Mouse (Mus musculus): ENCODE data around the gene Pif1. TPM values are rescaled to one million over a fixed set of nuclear protein-coding genes. Genes with fewer than 3 reads are reported as not detected.

Gene Pif1
- under 1 TPM; 0.30 to 0.61 TPM for total RNA-seq (2021)

- intact Hi-C loops (cut with DNase I): no loop called here
- peak; percentile 76 to 79 for DNase-seq
These were observed at the start of gene Pif1 for GRCm38 (mm10) chr9:65586406-65587269. Pif1 (plus strand) TSS chr9:65587160.

GRCm38 (mm10) chr9:65537901-65538630, 48.9 kb upstream of the Pif1 start:
- intact Hi-C loops (cut with DNase I): no loop called here
- DNase-seq: peak in 1 of 2 experiments; percentile 40

DNA sequence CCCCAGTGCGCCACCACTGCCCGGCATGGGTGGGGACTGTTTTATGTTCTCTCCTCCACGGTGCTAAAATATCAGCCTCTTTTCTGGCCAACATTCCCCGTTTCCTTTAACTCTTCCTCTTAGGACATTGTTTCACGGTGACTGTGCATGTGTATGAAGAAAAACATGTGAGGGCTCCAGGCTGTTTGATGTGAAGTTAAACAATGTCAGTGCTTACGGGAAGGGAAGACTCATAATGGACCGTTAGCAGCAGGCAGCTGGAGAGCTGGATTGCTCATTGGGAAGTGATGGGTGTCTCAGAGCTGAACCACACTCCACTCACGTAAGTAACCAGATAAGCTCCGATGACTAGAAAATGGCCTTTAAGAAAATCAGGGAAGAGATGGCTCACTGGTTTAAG, 47.3 kb upstream of the Pif1 start:
- no peak for DNase-seq
- intact Hi-C loops (cut with DNase I): no loop called here

- intact Hi-C loops (cut with DNase I): no loop called here
These were observed 45.6 kb upstream of the Pif1 start for GRCm38 (mm10) chr9:65541126-65542068.

DNA sequence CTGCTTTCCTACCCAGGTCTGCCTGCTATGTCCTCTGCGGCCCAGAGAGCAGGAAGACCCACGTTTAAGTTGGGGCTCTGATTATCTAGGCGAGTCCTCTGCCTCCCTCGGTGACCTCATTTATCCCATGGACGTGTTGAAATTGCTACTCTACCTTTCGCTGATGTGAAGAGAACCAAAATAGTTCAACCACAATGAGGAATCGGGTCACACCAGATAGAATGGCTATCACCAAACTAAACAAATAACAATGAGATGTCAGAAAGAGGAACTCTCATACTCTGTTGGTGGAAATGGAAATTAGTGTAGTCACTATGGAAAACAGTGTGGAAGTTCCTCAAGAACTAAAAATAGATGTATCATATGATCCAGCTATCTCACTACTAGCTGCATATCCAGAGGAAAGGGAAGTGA, 44.8 kb upstream of the Pif1 start:
- intact Hi-C loops (cut with DNase I): no loop called here
- DNase-seq: no peak

More at GRCm38 (mm10) chr9:65541126-65542068, 45.6 kb upstream of the Pif1 start:
- DNase-seq: peak; percentile 59 to 63

- intact Hi-C loops (cut with DNase I): no loop called here
- DNase-seq: peak in 1 of 2 experiments; percentile 25
These were observed 41.1 kb upstream of the Pif1 start for GRCm38 (mm10) chr9:65545635-65546412.

DNA sequence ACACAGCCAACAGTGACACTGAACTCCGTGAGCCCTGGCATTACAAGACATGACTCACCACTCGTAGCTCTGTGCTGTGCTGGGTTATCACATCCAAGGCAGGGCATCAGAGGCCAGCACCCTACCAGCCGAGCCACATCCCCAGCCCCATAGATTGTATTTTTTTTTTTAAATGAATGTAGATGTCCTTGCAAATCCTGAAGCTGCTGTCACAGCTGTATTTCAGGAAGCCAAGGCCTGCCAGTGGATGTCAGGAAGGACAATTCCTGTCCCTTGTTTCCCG, 40.6 kb upstream of the Pif1 start:
- intact Hi-C loops (cut with DNase I): no loop called here
- no peak for DNase-seq

- DNase-seq: no peak
- intact Hi-C loops (cut with DNase I): no loop called here
These were observed 39.8 kb upstream of the Pif1 start for GRCm38 (mm10) chr9:65547111-65547510.

DNA sequence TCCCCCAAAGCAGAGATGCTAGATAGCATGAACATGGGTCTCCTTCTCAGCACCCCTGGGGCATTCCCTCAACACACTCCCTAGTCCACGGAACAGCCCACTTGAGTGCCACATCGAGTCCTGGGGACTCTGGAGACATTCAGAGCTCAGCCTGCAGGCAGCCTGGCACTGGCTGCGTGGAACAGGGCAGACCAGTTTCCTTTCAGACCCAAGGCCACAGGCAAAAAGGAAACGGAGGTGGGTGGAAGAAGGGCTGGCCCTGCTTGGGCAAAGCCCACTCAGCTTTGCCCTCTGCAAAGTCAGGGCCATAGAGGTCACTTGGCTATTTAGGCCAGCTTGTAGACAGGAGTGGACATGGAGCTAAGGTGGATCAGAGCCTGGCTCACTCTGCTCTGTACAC, 39.1 kb upstream of the Pif1 start:
- no peak for DNase-seq
- intact Hi-C loops (cut with DNase I): no loop called here

- intact Hi-C loops (cut with DNase I): no loop called here
These were observed 38.6 kb upstream of the Pif1 start for GRCm38 (mm10) chr9:65548311-65548710.

GRCm38 (mm10) chr9:65549139-65549538, 37.8 kb upstream of the Pif1 start:
- intact Hi-C loops (cut with DNase I): no loop called here
- DNase-seq: no peak

More at GRCm38 (mm10) chr9:65548311-65548710, 38.6 kb upstream of the Pif1 start:
- DNase-seq: no peak

DNA sequence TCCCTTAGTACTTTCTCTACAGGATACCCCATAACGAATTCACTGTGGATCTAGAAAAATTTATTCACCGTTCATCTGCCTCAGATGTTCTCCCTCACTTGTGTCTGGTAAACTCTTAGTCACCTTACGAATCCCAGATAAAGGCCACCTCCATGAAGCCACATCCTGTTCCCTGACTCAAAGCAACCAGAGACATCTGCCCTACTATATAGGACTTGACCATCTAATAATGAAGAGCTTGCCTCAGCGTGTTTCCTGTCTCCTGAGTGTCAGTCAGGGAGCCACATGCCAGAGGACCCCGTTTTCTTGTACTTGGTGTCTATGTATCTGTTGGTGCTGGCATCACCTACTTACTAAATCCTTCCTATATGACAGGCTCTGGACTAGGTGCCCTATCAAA, 37.3 kb upstream of the Pif1 start:
- intact Hi-C loops (cut with DNase I): no loop called here
- no peak for DNase-seq

- intact Hi-C loops (cut with DNase I): no loop called here
- no peak for DNase-seq
These were observed 36.7 kb upstream of the Pif1 start for GRCm38 (mm10) chr9:65550079-65550831.

GRCm38 (mm10) chr9:65551035-65551434, 35.9 kb upstream of the Pif1 start:
- intact Hi-C loops (cut with DNase I): no loop called here
- peak; percentile 75 to 79 for DNase-seq

DNA sequence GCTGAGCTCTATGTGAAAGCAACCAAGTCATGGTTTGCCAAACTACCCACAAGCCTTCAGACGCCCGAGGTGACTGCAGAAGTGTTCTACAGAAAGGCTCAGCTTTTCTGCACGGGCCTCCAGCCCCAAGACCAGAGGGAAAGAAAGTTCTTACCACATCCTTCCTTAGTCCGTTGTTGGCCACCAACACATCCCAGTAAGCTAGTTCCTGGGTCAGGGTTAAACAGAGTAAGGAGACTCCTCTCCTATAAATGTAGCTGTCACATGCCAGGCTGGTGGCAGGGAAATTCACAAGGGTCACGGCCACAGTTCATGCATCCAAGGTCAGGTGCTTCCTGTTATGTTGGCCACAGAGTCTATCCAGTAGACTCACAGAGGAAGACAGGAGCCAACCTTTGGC, 34.8 kb upstream of the Pif1 start:
- no peak for DNase-seq
- intact Hi-C loops (cut with DNase I): loop anchor here (2.0 kb wide), 1 partner anchor 27 kb away; no protein-coding TSS in a partner anchor

DNA sequence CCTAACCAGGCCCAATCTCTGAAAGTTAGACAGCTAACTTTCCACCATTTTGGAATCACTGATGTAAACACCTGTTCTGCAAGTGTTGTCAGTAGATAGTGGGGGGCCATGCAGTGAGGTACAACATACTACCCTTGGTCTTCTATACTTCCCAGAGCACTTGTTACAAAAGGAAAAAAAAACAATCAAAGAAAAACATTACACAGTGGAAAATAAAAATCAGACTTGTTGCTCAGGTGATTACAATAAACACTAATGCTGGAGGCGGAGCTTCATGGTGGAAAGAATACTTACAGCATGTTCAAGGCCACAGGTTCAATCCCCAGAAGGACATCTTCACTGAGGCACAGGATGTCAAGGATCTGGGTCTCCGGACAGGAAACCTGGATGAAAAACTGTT, 34.2 kb upstream of the Pif1 start:
- intact Hi-C loops (cut with DNase I): loop anchor here (2.0 kb wide), 1 partner anchor 26 kb away; no protein-coding TSS in a partner anchor
- DNase-seq: no peak

DNA sequence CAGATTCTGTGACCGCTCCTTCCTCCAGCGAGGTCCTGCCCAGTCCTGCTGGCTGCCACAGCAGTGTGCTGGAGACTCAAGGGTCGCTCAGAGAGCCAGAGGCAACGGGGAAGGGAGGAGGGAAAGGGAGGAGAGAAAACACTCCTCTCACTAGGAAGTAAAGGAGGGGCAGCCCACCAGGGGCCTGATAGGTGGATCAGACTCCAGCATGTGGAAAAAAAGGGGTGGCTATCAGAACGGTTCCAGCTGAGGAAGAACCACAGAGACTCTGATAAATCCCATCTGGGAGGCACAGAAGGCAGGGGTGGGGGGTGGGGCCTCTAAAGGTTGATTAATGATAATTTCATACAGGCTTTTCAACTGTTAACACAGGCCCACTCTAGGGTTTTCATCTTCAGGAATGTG, 32.0 kb upstream of the Pif1 start:
- intact Hi-C loops (cut with DNase I): no loop called here
- DNase-seq: no peak

DNA sequence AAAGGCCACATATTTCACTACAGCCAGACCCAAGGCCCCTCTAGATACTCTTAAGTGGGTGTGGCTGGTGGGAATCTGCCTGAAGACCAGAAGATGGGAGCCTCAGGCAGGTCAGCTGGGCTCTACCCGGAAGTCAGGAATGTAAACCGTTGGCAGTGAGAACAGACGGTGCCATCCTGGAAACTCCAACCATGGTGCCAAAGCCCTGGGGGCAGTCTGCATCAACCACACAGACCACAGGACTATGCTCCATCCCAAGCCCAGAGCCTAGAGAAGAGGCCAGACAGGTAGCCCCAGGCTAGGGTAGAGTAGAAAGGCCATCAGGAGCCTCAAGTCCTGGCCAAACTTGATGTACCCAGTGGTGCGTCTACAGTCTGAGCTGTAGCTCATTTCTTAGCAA, 31.3 kb upstream of the Pif1 start:
- intact Hi-C loops (cut with DNase I): no loop called here

DNA sequence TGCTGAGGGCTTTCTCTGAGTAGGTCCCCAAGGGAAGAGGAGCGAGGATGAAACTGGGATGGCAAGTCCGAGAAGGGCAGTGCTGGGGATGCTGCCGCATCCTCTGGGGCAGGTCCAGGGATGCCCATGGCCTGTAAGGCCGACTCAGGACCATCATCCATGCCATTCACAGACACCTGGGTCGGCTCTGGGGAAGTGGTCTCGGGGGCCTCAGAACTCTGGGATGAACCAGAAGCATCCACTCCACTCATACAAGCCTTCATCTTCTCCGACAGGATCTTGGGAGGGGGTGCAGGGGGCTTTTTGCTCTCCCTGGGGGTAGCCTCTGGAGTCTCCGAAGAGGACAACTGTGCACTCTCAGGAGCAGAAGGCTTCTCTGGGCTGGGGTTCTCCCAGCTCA, 30.6 kb upstream of the Pif1 start:
- intact Hi-C loops (cut with DNase I): no loop called here
- DNase-seq: no peak

More for the DNA sequence above, 31.3 kb upstream of the Pif1 start:
- DNase-seq: no peak
